Mouse (Mus musculus): ENCODE measurements around the gene Trf.
"Not testable (repeated sequence)": the region's sequence is repeated elsewhere in the genome, so short reads cannot be mapped to it uniquely, and the experiment has no call there.

Trf gene

DNA sequence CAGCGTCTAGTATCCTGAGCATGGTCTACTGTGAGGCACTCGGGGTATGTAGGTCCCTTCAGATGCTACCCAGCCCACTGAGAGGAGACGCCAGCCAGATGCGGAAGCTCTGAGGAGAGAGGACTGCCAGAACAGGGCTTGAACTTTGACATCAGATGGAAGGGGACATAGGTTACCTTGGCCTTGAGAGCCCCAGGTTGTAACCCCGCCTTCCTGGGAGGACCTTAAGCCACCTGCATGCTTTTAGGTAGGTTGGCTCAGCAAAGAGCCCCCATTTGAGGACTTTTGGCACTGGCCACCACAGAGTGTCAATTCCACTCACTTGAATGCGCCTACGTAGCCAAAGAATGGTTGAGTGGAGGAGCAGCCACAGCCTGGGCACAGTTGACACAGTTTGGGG, 5.5 kb downstream of the Trf start:
- no peak for DNase-seq (ENCODE audit: low read depth, low spot score)

DNA sequence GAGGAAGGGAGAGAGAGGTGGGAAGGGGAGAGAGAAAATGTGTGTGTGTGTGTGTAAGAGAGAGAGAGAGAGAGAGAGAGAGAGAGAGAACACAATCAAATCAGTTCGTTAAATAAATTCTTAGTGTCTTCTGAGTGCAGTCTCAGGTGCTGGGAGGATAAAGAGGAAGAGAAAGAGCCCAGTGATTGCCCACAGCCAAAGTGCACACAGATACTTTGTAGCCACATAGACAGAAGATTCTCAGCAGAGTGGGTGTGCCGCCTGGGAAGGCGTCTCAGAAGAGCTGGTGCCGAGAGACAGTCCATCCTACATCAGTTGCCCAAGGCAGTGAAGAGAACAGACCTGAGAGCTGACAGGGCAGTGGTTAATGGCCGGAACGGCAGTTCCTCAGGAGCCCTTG, 16.0 kb downstream of the Trf start:
- peak; percentile 63 for DNase-seq (ENCODE audit: low read depth, low spot score)

DNA sequence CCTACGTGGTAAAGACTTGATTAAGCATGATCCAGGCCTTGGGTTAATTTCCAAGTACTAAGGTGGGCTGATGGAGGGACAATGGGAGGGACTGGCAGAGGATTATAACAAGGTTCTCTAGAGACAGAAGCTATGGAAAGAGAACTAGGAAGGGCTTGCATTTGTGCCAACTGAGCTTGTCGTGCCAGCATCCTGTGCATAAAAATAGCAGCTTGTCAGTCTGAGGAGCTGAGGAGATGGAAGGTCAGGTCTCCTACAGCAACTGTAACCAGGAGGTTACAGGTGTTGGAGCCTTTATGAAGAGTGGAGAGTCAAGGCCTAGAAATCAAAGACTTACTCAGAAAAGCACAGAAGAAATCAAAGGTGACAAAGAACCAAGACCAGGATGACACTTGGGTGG, 16.6 kb downstream of the Trf start:
- peak; percentile 18 for DNase-seq (ENCODE audit: low read depth, low spot score)

DNA sequence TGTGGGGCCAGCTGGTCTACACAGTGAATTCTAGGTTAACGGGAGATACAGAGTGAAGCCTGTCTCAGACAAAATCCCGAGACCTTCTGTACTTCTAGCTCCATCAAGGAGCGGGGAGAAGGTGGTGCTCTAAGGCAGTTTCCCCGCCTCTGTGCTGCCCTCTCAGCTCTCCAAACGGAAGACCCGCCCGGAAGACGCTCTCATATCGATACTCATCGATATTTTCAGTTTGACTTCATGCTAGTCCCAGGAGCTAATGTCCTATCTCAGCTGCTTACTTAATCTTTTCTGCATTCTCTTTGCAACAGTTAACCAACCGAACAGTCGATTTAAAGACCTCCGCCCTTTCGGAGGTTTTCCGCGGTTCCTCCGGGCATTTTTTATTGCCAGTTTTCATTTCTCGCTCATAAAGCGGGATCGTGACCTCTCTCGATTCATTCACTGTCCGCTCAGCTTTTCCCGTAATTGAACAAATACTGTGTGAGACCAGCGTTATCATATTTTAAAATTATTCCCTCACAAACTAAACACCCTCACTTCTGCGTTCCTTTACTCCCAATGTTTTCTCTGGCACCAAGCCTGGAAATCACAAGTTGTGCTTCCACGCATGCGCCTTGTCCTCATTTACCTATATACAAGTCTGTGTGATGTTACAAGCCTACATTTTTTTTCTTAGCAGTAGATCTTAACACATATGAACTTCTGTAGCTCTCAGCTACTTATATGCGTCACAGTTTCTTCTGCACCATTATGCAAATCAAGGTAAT, 17.4 kb downstream of the Trf start:
- peak; percentile 88 for DNase-seq (ENCODE audit: low read depth, low spot score)

DNA sequence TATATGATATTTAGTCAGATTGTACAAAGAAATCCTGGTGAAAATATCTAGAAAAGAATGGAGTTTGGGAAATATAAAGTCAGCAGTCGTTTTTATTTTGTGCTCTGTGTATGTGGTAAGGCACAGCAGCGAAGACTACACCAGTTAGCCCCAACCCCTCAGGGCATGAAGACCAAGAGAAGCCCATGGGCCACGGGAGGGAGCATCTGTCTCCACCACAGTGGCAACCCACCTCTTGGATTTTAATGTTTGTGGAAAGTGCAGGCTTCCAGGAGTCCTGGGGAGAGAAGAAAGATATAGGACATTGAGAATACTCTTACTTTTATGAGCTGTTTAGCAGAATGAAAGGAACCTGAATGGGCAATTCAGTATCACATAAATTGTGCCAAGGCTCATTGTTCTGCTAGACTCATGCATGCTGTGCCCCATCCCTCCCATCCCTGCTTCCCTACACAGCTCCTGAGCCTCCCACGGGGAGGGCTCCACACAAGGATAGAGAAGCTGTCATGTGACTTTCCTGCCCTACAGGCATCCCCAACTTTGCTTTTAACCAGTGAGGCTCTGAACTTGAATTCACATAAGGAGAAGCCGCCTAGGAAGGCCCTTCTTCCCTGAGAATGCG, 21.3 kb downstream of the Trf start:
- DNase-seq (ENCODE audit: low read depth, low spot score): no peak

DNA sequence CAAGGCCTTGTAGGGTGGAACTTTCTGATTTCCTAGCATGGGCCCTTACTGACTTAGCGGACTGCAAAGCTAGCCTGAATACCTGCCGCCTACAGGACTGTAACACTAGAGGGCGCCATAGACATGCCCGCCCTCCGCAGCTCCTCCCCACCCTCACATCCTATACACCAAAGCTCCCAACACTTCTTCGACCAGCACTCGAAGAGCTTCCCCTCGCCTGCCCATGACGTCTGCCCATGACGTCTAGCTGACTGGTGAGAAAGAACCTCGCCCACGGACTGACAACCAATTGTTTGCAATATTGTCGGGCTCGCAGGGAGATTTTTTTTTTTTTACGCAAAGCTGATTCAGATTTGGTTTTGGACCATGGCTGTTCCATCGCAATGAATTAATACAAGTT, 22.4 kb downstream of the Trf start:
- peak; percentile 88 for DNase-seq (ENCODE audit: low read depth, low spot score)

DNA sequence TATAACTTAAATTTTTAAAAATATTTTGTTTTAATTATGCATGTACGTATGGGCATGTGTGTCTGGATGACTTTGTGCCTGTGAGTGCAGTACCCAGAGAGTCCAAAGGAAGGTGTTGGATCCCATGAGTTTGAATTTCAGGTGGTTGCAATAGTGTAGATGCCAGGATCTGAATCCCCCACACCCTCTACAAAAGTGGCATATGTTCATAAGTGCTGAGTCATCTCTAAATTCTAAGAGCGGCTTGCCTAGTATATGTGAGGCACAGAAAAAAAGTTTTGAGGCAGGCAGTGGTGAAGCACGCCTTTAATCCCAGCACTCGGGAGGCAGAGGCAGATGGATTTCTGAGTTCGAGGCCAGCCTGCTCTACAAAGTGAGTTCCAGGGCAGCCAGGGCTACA, 24.5 kb downstream of the Trf start:
- no peak for DNase-seq (ENCODE audit: low read depth, low spot score)

DNA sequence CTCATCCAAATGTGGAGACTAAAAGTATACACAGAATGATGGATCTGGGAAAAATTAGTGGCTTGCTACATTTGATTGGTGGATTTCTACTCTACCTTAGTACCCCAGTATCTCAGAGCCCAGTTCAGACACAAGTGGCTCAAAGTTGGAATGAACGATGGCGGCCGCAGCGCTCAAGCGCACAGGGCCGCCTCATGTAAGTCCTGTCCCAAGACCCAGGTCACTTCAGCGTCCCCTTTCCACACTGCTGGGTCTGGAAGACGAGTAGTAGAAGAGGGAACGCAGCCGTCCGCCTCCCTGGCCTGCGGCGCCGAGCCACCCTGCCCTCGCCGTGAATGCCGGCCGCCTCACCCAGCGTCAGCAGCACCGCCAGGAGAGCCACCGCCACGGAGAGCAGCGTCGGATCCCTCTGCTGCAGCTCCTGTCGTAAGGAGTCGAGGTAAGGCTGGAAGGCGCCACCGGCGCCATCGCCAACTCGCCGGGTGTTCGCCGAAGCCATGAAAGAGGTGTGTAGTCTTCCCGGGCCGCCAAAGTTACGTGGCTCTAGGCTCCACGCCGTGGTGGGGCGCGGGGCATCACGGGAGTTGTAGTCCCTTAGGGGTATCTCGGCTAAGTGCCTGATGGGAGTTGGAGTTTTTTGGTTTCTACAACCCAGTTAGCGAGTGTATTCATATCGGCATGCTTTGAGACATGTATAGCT, 28.5 kb downstream of the Trf start, which contains the start of gene Srprb:
Srprb (minus strand) TSS at position 577 of the 700 bp plus-strand sequence.
- peak; percentile 90 for DNase-seq (ENCODE audit: low read depth, low spot score)

DNA sequence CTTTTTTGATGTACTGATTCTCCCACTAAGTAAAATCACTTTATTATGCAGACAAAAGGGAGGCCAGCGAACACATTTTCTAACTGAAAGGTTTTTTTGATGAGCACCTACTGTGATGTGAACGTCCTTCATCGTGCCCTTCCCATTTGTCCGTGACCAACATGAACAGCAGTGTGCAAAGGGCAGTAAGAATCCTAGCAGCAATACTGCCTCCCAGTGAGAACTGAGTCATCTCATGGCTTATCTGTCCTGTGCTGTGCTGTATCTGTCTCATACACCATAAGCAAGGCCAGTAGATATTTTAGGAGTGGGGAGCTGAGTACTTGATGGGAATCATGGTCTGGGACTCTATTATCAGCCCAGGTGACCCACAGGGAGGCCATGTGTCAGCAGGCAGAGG, 41.8 kb downstream of the Trf start:
- no peak for DNase-seq (ENCODE audit: low read depth, low spot score)

DNA sequence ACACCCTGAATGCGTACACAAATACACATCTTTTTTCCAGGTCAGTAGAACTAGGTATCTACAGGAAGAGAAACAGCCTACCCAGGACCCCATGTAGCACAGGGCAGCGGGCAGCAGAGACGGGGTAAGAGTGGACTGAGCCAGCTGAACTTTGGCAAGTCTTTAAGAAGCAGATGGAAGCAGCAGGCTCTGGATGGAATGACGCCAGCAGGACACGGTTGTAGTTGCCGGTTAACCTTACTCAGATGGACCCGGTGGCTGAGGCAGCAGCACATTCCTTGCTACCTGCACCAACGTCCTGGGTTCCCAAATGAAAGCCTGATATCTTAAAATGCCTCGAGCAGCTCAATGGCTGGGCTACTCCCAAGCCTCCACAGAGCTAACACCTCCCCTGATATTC, 43.5 kb downstream of the Trf start:
- DNase-seq (ENCODE audit: low read depth, low spot score): no peak

DNA sequence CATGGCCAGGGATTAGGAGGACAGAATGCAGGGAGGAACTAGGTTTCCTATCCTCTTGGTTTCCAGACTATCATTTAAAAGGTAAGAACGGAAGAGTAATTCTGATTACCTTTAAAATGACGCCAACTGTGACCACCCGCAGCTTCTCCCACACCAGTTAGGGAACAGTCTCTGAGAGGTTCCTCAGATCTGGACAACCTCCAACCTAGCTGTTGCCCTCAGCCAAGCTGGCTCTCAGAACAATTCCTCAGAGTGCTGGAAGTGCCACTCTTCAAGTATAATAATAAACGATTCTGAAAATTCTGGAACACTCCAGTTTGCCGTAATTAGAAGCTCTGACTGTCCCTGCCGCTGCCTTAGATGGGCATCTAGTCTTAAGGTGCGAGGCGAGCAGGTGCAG, 44.3 kb downstream of the Trf start:
- no peak for DNase-seq (ENCODE audit: low read depth, low spot score)

DNA sequence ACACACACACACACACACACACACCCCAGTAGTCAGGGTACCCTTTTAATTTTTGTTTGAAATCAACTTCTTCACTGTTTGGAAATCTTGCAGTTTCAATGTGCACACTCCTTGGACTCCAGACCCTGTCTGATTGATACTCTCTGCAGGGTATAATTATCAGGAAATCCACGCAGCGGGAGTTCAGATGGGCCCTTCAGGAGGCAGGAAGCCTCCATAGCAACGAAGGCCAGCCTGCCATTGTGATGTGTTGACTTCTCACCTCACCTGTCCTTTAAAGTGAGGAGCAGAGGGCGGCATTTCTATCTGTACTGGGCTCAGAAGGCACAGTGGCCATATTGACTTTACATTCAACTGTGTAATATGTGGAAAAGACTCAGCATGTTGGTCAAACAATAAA, 45.4 kb downstream of the Trf start:
- no peak for DNase-seq (ENCODE audit: low read depth, low spot score)

DNA sequence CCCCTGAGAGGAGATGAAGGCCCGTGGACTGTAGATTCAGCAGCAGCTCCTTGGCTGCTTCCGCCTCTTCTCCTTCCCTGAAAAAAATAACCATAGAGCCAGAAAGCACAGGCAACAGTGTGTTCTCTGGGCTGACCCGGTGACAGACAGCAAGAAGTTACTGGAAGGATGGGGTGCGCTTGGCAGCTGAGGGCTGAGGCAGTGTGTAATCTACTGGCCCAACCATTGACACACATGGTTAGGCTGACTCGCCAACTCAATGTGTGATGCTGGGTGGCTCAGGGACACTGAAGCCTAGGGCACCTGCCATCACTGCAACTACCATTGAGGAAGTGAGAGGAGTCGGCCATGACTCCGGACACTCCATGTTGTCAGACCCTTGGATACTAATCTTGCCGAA, 48.4 kb downstream of the Trf start:
- DNase-seq (ENCODE audit: low read depth, low spot score): no peak

DNA sequence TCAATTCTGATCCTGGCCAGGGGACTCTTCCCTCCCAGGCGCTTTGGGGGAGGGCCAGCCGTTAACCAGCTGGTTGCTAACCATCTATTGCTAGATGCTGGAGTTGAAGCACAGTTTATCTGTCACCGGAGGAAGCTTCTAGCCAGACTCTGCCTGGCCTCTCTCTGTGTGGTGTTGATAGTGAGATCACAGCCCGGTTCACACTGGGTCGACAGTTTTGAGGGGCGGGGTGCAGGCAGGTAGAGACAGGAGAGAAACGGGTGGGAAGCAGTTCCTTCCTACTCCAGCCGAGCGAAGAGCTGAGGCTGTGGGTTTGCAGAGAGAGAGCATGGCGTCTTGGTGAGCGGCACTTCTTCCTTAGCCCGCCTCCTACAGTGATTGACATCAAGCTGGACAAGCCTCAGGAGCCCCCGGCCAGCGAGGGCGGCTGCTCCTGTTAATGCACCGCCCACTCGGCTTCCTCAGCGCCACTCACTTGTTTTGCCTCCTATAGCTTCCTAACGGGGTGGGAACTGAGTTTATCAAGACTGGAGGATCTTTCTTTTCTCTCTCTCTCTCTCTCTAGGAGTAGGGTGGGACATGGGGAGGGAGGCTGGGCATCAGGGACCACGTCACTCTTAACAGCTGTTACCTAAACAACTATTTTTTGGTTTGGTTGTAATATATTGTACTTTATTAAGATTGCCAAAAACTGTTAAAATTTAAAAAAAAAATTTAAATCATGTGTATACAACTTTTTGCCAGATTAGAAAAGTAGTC, 49.3 kb downstream of the Trf start:
- DNase-seq (ENCODE audit: low read depth, low spot score): no peak

DNA sequence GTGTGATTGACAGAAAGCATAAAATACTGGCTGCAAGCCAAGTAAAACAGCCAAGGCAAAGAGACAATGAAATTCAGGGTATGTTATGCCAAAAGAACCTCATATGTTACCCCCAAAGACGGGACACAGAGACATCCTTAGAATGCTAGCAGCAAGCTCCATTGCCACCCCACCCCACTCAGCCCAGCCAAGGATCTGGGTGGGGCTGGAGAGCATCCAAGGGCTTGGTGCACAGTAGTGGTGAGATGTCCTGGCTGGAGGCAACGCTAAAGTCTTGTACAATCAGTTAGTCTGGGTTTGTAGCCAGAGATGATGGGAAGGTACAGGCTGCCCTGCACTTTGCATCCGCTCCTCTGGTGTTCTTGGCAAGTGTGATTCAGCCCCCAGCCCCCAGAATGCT, 49.9 kb downstream of the Trf start:
- no peak for DNase-seq (ENCODE audit: low read depth, low spot score)

DNA sequence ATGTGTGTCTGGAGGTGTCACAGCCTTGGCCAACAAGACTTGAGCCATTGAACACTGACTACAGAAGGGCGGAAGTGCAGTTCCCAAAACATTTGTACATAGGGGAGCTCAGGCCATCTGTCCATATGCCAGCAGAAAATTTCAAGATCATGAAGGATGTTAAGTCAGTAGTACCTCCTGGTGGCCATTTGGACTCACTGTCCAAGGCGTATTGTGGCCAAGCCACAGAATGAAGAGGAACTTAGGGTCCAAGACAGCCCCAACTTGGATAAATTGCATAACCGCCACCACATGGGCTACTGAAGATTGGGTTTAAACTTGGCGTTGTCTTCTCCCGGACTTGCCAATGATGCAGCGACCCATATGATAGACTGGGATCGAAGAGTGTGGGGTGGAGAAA, 54.6 kb downstream of the Trf start:
- peak; percentile 18 for DNase-seq (ENCODE audit: low read depth, low spot score)

DNA sequence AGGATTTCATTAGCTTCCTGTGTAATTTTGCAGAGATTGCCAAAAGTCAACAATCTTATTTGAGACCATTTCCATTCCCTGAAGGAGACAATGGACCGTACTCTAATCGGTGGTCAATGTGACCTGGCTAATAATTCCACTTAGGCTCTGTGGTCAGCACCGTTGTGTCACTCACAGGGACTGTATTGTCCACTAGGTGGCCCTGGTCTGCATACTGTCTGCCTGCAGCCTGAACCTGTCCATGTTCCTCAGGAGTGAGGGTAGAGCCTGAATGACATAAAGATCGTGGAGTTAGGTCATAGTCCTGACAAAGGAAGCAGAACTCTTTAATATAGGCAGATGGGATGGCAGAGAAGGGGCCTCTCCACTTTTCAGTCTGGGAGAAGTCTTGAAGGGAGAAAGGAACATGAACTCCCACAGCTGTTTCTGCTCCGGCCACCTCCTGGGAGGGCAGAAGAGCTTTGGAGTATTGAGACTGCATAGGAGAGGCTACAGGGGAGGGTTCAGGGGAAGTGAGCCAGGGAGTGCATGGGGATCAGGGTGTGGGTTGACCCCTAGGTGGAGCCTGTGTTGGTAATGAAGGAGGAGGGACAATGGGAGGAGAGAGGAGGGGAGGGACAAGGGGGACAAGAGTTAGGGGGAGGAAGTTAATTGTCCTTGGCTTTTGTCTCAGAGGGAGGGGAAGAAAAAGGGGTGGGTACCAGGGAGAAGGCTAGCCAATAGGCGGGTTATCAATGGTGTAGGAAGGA, 55.3 kb downstream of the Trf start:
- DNase-seq (ENCODE audit: low read depth, low spot score): peak; percentile 28

DNA sequence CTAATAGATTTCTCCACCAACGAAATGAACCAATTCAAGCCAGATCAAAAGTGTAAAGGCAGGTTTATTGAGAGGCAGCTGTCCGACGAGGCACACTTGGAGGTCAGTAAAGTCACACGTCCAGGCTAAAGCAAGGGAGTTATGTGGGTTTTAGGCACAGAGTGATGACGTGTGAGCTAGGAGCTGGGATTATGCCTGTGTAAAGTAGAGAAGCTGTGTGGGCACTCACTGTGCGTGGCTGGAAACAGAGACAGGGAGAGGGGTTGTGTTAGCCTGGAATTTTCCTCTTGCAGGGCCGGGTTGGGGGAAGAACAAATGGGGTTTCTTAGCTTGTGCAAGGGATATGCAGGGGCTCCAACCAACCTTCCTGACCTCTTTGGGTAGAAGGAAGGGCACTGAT, 61.5 kb downstream of the Trf start:
- no peak for DNase-seq (ENCODE audit: low read depth, low spot score)

DNA sequence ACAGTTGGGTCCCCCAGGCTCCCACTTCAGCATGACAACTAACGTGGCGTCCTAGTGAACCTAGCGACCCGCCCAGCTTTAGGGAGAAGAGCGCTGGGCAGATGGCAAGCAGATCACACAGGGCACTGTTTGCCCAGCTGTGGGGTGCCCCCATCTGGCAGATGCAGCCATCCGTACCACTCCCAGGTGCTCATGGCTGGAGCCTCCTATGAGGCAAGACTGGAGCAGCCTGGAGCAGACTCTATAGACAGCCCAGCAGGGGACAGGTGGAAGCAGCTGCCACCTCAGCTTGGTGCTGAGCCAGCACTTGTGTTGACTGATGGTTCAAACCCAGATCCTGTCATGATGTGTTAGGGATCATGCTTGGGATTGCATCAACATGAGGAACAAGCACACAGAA, 62.2 kb downstream of the Trf start:
- no peak for DNase-seq (ENCODE audit: low read depth, low spot score)

DNA sequence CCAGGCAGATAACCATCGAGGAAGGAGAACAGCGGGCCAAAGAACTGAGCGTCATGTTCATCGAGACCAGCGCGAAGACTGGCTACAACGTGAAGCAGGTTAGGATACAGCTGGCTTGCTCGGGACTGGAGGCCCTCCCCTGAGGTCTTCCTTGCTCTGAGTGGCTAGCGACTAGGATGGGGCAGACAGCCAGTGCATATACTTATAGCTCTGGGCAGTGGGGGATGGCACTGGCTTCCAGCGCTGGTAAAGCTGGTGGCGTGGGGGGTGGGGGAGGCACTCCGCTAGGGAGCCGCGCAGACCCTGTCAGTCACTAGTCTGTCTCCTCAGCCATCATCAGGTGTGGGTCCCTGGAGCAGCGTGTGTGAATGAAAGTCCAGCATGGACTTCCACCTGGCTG, 66.4 kb downstream of the Trf start:
- DNase-seq (ENCODE audit: low read depth, low spot score): no peak

DNA sequence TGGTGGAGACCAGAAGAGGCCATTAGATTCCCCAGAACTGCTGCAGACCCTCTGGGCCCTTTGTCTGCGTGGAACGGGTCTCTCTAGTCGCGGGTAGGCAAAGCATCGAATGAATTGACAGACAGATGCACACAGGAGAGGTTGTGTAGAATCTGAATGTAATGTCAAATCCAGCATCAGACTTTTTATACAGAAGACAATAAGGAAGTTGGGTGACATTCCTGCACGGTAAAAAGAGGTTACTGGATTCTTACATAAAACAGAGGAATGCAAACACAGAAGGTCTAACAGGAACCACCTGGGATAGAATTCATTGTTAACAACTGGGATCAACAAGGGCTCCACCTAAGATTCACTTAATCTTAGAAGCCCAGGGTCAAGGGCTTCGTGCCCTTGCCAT, 75.1 kb downstream of the Trf start:
- not testable (repeated sequence) for DNase-seq (ENCODE audit: low read depth, low spot score)
